Mouse (Mus musculus): ENCODE measurements around the gene Cfap161.

Gene Cfap161

GRCm38 (mm10) chr7:83742026-83742425, 52.7 kb downstream of the Cfap161 start:
- no peak for DNase-seq (ENCODE audit: extremely low read depth, low read depth)

- DNase-seq (ENCODE audit: extremely low read depth, low read depth), result no peak
Observed at GRCm38 (mm10) chr7:83739680-83740310, 54.9 kb downstream of the Cfap161 start.

GRCm38 (mm10) chr7:83738623-83739462, 55.8 kb downstream of the Cfap161 start:
- DNase-seq (ENCODE audit: extremely low read depth, low read depth), result no peak

- DNase-seq (ENCODE audit: extremely low read depth, low read depth), result no peak
Observed at GRCm38 (mm10) chr7:83737914-83738490, 56.7 kb downstream of the Cfap161 start.

DNA sequence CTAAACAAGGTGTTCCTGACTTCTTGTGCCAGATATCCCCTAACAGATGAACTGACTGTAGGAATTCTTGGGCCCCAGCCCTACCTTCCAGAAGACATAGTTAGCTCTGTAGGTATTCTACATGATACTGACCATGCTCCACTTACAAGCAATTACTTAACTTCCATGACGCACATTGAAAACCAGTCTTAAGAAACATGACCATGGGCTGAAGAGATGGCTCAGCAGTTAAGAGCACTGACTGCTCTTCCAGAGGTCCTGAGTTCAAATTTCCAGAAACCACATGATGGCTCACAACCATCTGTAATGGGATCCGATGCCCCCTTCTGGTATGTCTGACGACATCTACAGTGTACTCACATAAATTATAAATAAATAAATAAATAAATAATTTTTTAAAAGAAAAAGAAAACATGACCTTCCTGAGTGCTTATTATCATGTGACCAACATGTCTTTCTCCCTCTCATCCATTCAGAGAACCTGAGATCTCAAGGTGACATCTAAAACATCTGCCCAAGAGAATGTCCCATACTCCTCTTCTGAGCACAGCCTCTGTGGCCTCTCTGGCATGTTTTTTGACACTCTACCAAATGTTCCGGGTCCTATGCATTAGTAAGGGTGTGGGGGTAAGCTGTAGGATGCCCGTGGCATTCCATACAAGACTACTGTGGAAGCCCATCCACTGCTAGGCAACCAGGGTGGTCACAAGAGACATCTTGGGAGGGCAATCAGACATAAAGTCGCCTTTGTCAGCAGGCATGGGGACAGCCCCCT, 58.2 kb downstream of the Cfap161 start:
- no peak for DNase-seq (ENCODE audit: extremely low read depth, low read depth)

- DNase-seq (ENCODE audit: extremely low read depth, low read depth), result no peak
Observed at GRCm38 (mm10) chr7:83735108-83735781, 59.4 kb downstream of the Cfap161 start.

DNA sequence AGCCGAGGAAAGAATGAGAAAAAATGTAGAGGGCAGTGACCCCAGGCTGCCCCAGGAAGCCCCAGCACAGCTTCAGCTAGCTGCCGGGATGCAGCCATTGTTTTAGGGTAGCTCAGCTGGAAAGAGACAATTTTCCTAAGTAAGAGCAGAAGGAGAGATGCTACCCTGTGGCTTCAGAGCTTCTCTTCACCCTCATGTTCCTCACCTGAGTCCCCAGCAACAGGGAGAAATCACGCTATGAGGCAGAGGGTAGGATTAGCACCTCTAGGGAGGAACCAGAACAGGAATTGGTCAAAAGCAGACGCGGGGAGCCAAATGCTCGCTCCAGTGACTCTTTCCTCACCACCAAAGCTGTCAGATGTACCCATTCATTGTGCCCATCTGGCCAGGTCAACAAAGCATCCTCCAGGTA, 60.0 kb downstream of the Cfap161 start:
- no peak for DNase-seq (ENCODE audit: extremely low read depth, low read depth)

DNA sequence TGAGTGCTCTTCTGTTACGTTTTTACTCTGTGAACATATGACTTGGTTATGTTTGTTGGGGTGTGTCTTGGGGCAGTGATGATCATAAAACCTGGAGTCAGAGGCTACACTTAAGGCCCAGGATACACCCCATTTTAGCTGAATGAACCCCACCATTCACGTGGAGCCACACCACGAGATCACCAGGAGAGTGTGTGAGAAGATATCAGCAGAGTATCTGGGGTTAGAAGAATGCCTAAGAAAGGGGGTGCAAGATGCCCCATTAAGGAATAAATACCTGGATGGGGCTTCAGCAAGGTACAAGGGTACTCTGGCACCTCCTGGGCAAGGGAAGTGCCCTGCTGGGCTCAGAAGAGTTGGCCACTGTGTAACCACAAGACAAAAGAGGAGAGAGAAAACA, 60.4 kb downstream of the Cfap161 start:
- DNase-seq (ENCODE audit: extremely low read depth, low read depth), result no peak

GRCm38 (mm10) chr7:83732781-83733180, 61.9 kb downstream of the Cfap161 start:
- DNase-seq (ENCODE audit: extremely low read depth, low read depth), result no peak

GRCm38 (mm10) chr7:83731961-83732666, 62.6 kb downstream of the Cfap161 start:
- no peak for DNase-seq (ENCODE audit: extremely low read depth, low read depth)

DNA sequence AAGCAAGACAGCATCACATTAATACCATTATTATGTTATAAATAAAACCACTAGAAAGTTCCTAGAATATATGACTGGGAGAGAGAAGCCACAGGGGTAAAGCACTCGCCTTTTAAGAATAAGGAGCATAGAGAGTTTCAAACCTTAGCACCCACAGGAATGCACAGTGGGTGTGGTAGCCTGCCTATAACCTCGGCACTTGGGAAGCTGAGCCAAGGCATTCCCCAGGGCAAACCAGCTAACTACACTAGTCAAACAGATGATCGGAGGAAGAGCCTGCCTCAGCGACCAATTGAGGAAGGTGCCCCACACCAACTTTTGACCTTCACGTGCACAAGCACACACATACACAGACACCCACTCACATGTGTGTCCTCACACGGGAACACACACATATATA, 63.4 kb downstream of the Cfap161 start:
- no peak for DNase-seq (ENCODE audit: extremely low read depth, low read depth)

DNA sequence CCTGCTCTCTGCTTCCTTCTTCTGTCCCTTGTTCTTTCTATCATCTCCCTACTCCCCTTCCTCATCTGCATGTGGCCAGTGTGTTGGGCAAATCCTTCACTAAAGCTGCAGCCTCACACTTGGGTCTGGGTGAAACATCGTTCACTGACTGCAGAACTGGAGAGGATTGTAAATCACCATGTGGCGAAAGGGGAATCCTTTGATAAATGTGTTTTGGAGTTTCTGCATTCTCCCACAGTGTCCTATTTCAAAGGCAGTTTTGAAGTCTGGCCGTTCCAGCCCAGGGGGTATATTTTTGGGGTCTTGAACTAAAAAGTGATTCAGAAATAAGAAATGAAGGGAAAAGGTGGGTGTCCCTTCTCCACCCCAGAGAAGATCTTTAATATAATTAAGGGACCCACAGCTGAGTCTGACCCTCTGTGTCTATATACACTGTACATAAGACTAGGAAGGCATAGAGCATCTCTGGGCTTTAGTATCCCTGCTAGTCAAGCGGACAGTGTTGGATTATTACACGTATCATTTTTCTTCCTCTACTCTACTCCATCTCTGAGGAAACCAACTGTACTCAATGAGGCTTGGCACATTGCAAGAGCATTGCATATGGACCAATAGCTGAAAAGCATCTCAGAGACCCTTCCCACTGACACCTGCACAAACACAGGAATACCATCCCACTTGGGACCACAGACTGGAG, 67.6 kb downstream of the Cfap161 start:
- DNase-seq (ENCODE audit: extremely low read depth, low read depth), result no peak

GRCm38 (mm10) chr7:83725801-83726200, 68.9 kb downstream of the Cfap161 start:
- no peak for DNase-seq (ENCODE audit: extremely low read depth, low read depth)

DNA sequence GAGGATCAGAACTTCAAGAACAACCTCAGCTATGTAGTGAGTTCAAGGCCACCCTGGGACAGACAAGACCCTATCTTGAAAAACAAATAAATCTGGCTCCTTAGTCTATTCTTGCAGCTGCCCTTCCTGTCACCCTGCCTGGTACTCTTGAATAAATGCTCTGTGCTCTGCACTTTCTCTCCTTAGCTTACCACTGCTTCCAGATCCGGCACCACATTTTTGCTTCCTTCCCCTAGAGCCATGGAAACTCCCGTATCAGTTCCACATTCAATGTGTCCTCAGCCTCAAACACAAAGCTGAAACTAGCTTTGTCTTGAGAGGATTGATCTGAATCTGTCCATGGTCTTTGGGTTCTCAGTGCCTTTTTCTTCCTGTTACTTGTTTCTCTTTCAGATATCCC, 70.1 kb downstream of the Cfap161 start:
- no peak for DNase-seq (ENCODE audit: extremely low read depth, low read depth)
